Mouse (Mus musculus) forebrain, embryonic 11.5 days (tissue): ENCODE results near the gene Zfyve28. TPM values are rescaled to one million over a fixed set of nuclear protein-coding genes. Genes with fewer than 3 reads are reported as not detected.
A peak's percentile ranks its signal among the peaks of the same experiment; 100 is the strongest.

Source experiments
- ATAC-seq: fragments of 200-750 bp; cut with Nextera tagmentation; replicated peaks from 2 replicates; pipeline ENCODE4 v1.8.0; 2017; ENCODE audit warnings: moderate TSS enrichment; ENCODE audit not compliant: low FRiP score
- DNase-seq: peaks from one replicate; pipeline ENCODE4 v3.0.0-alpha.2; 2017; ENCODE audit warnings: low spot score
- H3K27ac ChIP-seq: fragments of 300-500 bp; sonication (generic); 2 replicates; pipeline ENCODE4 v1.5.1; 2014; ENCODE audit warnings: low read depth, low read length
- H3K27me3 ChIP-seq: fragments of 300-500 bp; sonication (generic); 2 replicates; pipeline ENCODE4 v1.6.1; 2014; ENCODE audit warnings: mild to moderate bottlenecking, low read length, mixed read lengths; ENCODE audit not compliant: control insufficient read depth, insufficient read depth
- H3K36me3 ChIP-seq: fragments of 300-500 bp; sonication (generic); 2 replicates; pipeline ENCODE4 v1.6.1; 2014; ENCODE audit warnings: mild to moderate bottlenecking, low read length, moderate library complexity, mixed read lengths; ENCODE audit not compliant: control insufficient read depth, insufficient read depth
- H3K4me1 ChIP-seq: fragments of 300-500 bp; sonication (generic); replicated peaks from 2 replicates; pipeline ENCODE4 v1.6.1; 2014; ENCODE audit warnings: low read length, mixed read lengths; ENCODE audit not compliant: control insufficient read depth, insufficient read depth
- H3K4me2 ChIP-seq: fragments of 300-500 bp; sonication (generic); 2 replicates; pipeline ENCODE4 v1.6.1; 2014; ENCODE audit warnings: low read depth, mild to moderate bottlenecking, low read length, moderate library complexity, mixed read lengths; ENCODE audit not compliant: severe bottlenecking
- H3K4me3 ChIP-seq: fragments of 300-500 bp; sonication (generic); 2 replicates; pipeline ENCODE4 v1.5.1; 2014; ENCODE audit warnings: low read depth, low read length
- H3K9ac ChIP-seq: fragments of 300-500 bp; sonication (generic); 2 replicates; pipeline ENCODE4 v1.6.1; 2014; ENCODE audit warnings: low read length
- H3K9me3 ChIP-seq: fragments of 300-500 bp; sonication (generic); 2 replicates; pipeline ENCODE4 v1.6.1; 2016; ENCODE audit warnings: low read length, mixed read lengths; ENCODE audit not compliant: control insufficient read depth
- WGBS: fragments of 180-500 bp; shearing (Covaris S2); extraction: QIAGEN DNeasy Blood & Tissue Kit; methylation state at CpG from one replicate; pipeline ENCODE4 v1.1.7; 2014; 5-methylcytosine and 5-hydroxymethylcytosine counted together
- polyA plus RNA-seq: library from polyadenylated mRNA; unstranded; fragments of >200 nt; fragmentation: Nextera tagmentation; extraction: Ambion mirVana; gene quantifications from 2 replicates; pipeline ENCODE4 v1.2.1, GENCODE M21; 2014

The Zfyve28 gene
- polyA plus RNA-seq, 1 experiment from 2014 or later = 1.6 TPM

- Histone ChIP-seq H3K27ac (no peak overlapping the region), H3K36me3 (no peaks in the 10 kb centered on the region), H3K4me1 (peaks cover 10% of the 10 kb centered on the region; the same call in 1 of the 2 replicates), H3K27me3 (no peaks in the 10 kb centered on the region), H3K4me2 (no peak overlapping the region), H3K4me3 (no peak overlapping the region), H3K9ac (no peak overlapping the region), H3K9me3 (no peaks in the 10 kb centered on the region)
- WGBS = 82% methylated on average over 5 of the region's 5 CpGs
- ATAC-seq (no peak), DNase-seq (no peak)
Observed at GRCm38 (mm10) chr5:34183156-34183880, 104.9 kb downstream of the Zfyve28 start.

DNA sequence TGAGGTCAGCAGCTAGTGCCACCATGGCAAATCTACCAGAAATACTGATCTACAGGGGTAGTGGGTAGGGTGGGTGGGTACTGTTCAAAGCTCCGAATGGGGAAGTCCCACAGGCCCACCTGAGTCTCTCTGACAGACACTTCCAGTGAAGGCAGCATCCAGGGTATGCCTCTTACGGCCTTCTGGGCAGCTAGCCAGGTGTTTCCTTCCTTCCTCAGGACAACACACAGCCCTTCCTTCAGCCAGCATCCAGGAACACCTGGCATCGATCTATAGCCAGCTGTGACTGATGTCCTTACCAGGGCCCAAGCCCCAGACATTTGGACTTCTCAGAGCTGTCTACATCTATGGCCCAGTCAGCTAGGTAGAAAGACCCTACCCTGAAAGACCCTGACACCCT, 105.8 kb downstream of the Zfyve28 start:
- Histone ChIP-seq H3K36me3 (no peaks in the 10 kb centered on the region), H3K9me3 (no peaks in the 10 kb centered on the region)
- WGBS = 81% methylated on average over 3 of the region's 3 CpGs

DNA sequence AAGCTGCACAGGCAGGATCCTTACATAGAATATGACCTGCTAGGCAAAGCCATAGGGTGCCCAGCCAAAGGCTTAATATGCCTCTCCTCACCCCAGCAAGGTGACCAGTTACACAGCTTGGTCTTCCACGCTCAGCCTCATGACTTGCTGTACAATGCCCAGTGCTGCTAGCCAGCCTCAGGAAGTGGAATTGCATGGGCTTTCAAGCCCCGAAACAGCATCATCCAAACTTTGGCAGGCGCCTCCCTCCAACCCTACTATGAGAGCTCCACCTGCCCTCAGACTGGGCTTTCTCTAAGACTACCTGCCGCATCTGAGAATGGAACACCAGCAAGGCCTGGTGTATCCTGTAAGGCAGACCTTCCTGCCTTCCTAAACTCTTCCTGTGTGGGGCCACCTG, 110.4 kb downstream of the Zfyve28 start:
- no peak overlapping the region for H3K4me2 ChIP-seq
- H3K9me3 ChIP-seq = no peaks in the 10 kb centered on the region
- H3K27ac ChIP-seq = no peak overlapping the region
- DNase-seq (no peak), ATAC-seq (no peak)
- no peaks in the 10 kb centered on the region for H3K4me1 ChIP-seq
- H3K27me3 ChIP-seq = no peaks in the 10 kb centered on the region
- no peaks in the 10 kb centered on the region for H3K36me3 ChIP-seq
- H3K4me3 ChIP-seq = no peak overlapping the region
- 88% methylated on average over 4 of the region's 4 CpGs for WGBS
- H3K9ac ChIP-seq = no peak overlapping the region

More for the DNA sequence above, 105.8 kb downstream of the Zfyve28 start:
- H3K27ac ChIP-seq = no peak overlapping the region
- no peak overlapping the region for H3K4me3 ChIP-seq
- no peak for DNase-seq
- peaks cover 8% of the 10 kb centered on the region; the same call in 1 of the 2 replicates for H3K4me1 ChIP-seq
- H3K9ac ChIP-seq = no peak overlapping the region
- H3K27me3 ChIP-seq = no peaks in the 10 kb centered on the region
- no peak overlapping the region for H3K4me2 ChIP-seq
- ATAC-seq = no peak

- Histone ChIP-seq H3K9ac (no peak overlapping the region), H3K27me3 (no peaks in the 10 kb centered on the region), H3K4me1 (no peaks in the 10 kb centered on the region), H3K9me3 (no peaks in the 10 kb centered on the region), H3K36me3 (no peaks in the 10 kb centered on the region), H3K4me3 (no peak overlapping the region), H3K4me2 (no peak overlapping the region), H3K27ac (no peak overlapping the region)
- WGBS = 92% methylated on average over 2 of the region's 2 CpGs
- no peak for ATAC-seq
- DNase-seq = no peak
Observed at GRCm38 (mm10) chr5:34177091-34177490, 111.2 kb downstream of the Zfyve28 start.

DNA sequence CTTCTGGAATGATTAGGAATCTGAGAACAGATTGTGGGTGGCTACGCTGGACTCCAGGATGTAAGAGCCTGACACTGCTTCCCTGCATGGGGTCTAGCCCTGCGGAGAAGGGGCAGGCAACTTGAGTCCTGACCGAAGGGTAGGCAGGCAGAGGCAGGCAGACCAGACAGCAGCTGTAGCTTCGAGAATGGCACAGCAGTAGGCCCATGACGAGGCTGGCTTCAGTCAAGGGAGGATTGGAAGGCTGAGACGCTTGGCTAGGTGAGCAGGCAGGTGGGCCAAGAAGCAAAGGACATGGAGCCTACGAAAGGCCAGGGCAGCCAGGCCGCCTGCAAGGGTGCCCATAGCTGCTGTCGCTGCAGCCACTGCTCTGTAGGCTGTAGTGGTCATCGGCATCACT, 111.6 kb downstream of the Zfyve28 start:
- Histone ChIP-seq H3K27me3 (no peaks in the 10 kb centered on the region), H3K9me3 (no peaks in the 10 kb centered on the region), H3K4me2 (no peak overlapping the region), H3K36me3 (no peaks in the 10 kb centered on the region), H3K27ac (no peak overlapping the region), H3K4me3 (no peak overlapping the region), H3K4me1 (no peaks in the 10 kb centered on the region), H3K9ac (no peak overlapping the region)
- ATAC-seq = no peak
- 66% methylated on average over 10 of the region's 10 CpGs for WGBS
- no peak for DNase-seq

GRCm38 (mm10) chr5:34175403-34175694, 112.9 kb downstream of the Zfyve28 start:
- DNase-seq (no peak), ATAC-seq (no peak)
- WGBS = 23% methylated on average over 5 of the region's 5 CpGs
- no peaks in the 10 kb centered on the region for H3K4me1 ChIP-seq
- H3K4me3 ChIP-seq = no peak overlapping the region
- no peaks in the 10 kb centered on the region for H3K36me3 ChIP-seq
- no peaks in the 10 kb centered on the region for H3K27me3 ChIP-seq
- H3K27ac ChIP-seq = no peak overlapping the region
- H3K9ac ChIP-seq = no peak overlapping the region
- no peaks in the 10 kb centered on the region for H3K9me3 ChIP-seq
- H3K4me2 ChIP-seq = no peak overlapping the region

- Histone ChIP-seq H3K27me3 (no peaks in the 10 kb centered on the region), H3K9ac (no peak overlapping the region), H3K27ac (no peak overlapping the region), H3K36me3 (no peaks in the 10 kb centered on the region), H3K4me2 (no peak overlapping the region), H3K9me3 (no peaks in the 10 kb centered on the region), H3K4me3 (no peak overlapping the region), H3K4me1 (no peaks in the 10 kb centered on the region)
- ATAC-seq (no peak), DNase-seq (peak; percentile 25)
- 72% methylated on average over 5 of the region's 5 CpGs for WGBS
Observed at GRCm38 (mm10) chr5:34174550-34175402, 113.5 kb downstream of the Zfyve28 start.

GRCm38 (mm10) chr5:34174021-34174420, 114.2 kb downstream of the Zfyve28 start:
- no peak overlapping the region for H3K9ac ChIP-seq
- H3K4me3 ChIP-seq = no peak overlapping the region
- ATAC-seq = no peak
- WGBS = 87% methylated on average over 2 of the region's 2 CpGs
- no peaks in the 10 kb centered on the region for H3K27me3 ChIP-seq
- H3K27ac ChIP-seq = no peak overlapping the region
- H3K9me3 ChIP-seq = no peaks in the 10 kb centered on the region
- no peaks in the 10 kb centered on the region for H3K36me3 ChIP-seq
- H3K4me1 ChIP-seq = no peaks in the 10 kb centered on the region
- no peak overlapping the region for H3K4me2 ChIP-seq
- DNase-seq = no peak
